Mouse (Mus musculus) hindbrain, postnatal 0 days (tissue): Measurements from ENCODE around the gene Tbxas1. TPM values are rescaled to one million over a fixed set of nuclear protein-coding genes. Genes with fewer than 3 reads are reported as not detected.

ENCODE experiments used
- ATAC-seq: fragments of 200-750 bp; cut with Nextera tagmentation; 2 replicates; pipeline ENCODE4 v1.8.0; 2017; ENCODE audit warnings: mild to moderate bottlenecking, moderate TSS enrichment, moderate library complexity
- DNase-seq: peaks from one replicate; pipeline ENCODE4 v3.0.0-alpha.2; 2015; ENCODE audit warnings: low spot score
- H3K27ac ChIP-seq: fragments of 300-500 bp; sonication (generic); 2 replicates; pipeline ENCODE4 v1.5.1; 2014; ENCODE audit warnings: mild to moderate bottlenecking
- H3K27me3 ChIP-seq: fragments of 300-500 bp; sonication (generic); 2 replicates; pipeline ENCODE4 v1.6.1; 2014; ENCODE audit warnings: low read length, mixed read lengths; ENCODE audit not compliant: insufficient read depth
- H3K36me3 ChIP-seq: fragments of 300-500 bp; sonication (generic); 2 replicates; pipeline ENCODE4 v1.6.1; 2014; ENCODE audit warnings: low read length, mixed read lengths; ENCODE audit not compliant: insufficient read depth
- H3K4me1 ChIP-seq: fragments of 300-500 bp; sonication (generic); 2 replicates; pipeline ENCODE4 v1.6.1; 2014; ENCODE audit warnings: antibody characterized with exemption, low read length, mixed read lengths; ENCODE audit not compliant: insufficient read depth
- H3K4me2 ChIP-seq: fragments of 300-500 bp; sonication (generic); 2 replicates; pipeline ENCODE4 v1.6.1; 2014; ENCODE audit warnings: low read depth, mild to moderate bottlenecking, low read length, moderate library complexity, mixed read lengths
- H3K4me3 ChIP-seq: fragments of 300-500 bp; sonication (generic); 2 replicates; pipeline ENCODE4 v1.5.1; 2014; ENCODE audit warnings: low read length
- H3K9ac ChIP-seq: fragments of 300-500 bp; sonication (generic); replicated peaks from 2 replicates; pipeline ENCODE4 v1.6.1; 2014; ENCODE audit warnings: mild to moderate bottlenecking, low read length, moderate library complexity, mixed read lengths
- H3K9me3 ChIP-seq: fragments of 300-500 bp; sonication (generic); 2 replicates; pipeline ENCODE4 v1.6.1; 2016; ENCODE audit warnings: low read length, mixed read lengths
- CTCF ChIP-seq: IDR thresholded peaks from 2 replicates; pipeline ENCODE4 v1.5.1; 2016; ENCODE audit warnings: antibody characterized with exemption, control low read depth, low read depth
- WGBS: fragments of 180-500 bp; shearing (Covaris S2); extraction: QIAGEN DNeasy Blood & Tissue Kit; methylation state at CpG from one replicate; pipeline ENCODE4 v1.1.7; 2014; 5-methylcytosine and 5-hydroxymethylcytosine counted together
- polyA plus RNA-seq: library from polyadenylated mRNA; unstranded; fragments of >200 nt; fragmentation: Nextera tagmentation; extraction: Ambion mirVana; gene quantifications from 2 replicates; pipeline ENCODE4 v1.2.1, GENCODE M21; 2015
- total RNA-seq: library from RNA; depleted of rRNA; stranded (reverse); fragments of >200 nt; gene quantifications from 2 replicates; pipeline ENCODE4 v1.2.3, GENCODE M21; 2014; rRNA removed

Tbxas1 gene
- total and polyA plus RNA-seq, 2 experiments from 2014 or later: 2.1 to 4.3 TPM

DNA sequence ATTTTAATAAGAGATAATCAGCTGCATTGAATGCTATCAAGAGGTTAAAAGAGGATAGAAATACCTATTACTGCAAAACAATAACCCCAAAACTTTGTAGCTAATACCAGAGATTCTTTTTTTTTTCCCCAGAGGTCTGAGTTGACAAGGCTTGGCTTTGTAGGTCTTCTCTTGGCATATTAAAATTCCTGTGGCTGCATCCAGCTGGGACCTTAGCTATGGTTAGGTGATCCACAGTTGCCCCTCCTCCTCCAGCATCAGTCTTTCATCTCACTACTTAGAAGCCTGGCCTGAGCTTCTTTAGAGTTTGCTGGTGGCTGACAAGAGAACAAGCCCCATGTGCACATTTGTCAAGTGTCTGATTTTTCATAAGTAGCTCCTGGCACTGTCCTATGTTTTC is 249.5 kb downstream of the Tbxas1 start:
- no peaks in the 10 kb centered on the region for H3K27me3 ChIP-seq
- H3K36me3 ChIP-seq: no peaks in the 10 kb centered on the region
- no peak for TF ChIP-seq CTCF
- ATAC-seq (no peak), DNase-seq (no peak)
- no peaks in the 10 kb centered on the region for H3K4me1 ChIP-seq
- H3K27ac ChIP-seq: no peak overlapping the region
- no peak overlapping the region for H3K4me2 ChIP-seq
- H3K9ac ChIP-seq: no peak overlapping the region
- no peaks in the 10 kb centered on the region for H3K9me3 ChIP-seq
- no peak overlapping the region for H3K4me3 ChIP-seq

DNA sequence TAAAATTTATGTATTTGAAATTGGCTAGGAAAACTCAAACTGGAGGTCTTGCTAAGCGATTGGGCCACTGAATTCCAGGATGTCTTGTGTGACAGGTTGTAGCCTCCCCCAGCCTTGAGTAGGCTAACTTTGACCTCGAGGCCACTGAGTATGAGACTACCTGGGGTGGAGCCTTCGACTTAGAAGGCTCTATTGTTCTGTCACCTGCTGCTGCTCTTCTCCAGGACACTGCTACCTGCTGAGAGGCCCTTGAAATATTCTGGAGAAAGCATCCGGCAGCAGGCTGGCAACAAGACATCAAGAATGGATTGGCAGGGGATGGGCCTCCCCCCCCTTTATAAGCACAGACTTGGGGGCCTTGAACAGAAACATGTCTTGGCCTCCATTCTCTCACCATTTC is 256.3 kb downstream of the Tbxas1 start:
- H3K4me3 ChIP-seq: no peak overlapping the region
- ATAC-seq: no peak
- no peak for TF ChIP-seq CTCF
- H3K4me2 ChIP-seq: no peak overlapping the region
- 25% methylated on average over 4 of the region's 4 CpGs for WGBS
- H3K9ac ChIP-seq: no peak overlapping the region
- H3K4me1 ChIP-seq: no peaks in the 10 kb centered on the region
- H3K36me3 ChIP-seq: peaks cover 16% of the 10 kb centered on the region; the same call in 1 of the 2 replicates
- no peaks in the 10 kb centered on the region for H3K9me3 ChIP-seq
- no peaks in the 10 kb centered on the region for H3K27me3 ChIP-seq
- H3K27ac ChIP-seq: no peak overlapping the region
- DNase-seq: no peak

DNA sequence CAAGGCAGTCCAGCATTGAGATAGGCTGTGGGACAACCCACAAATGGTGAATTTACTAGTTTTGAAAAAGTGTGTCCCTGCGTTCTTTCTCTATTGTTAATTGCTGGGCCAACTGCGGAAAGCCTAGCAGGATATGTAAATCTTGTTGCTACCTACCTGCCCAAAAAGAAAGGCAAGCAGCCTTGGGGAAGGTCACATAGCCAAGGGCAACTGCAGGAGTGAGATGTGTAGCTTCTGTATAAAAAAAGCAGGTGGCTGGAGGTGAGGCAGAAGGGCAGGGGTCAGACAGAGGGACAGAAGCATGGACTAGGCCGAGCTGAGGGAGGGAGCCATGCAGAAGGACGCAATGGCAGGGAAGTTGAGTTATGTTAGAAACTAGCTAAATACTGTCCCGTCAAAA is 257.4 kb downstream of the Tbxas1 start:
- WGBS: 69% methylated on average over 5 of the region's 5 CpGs
- no peak for TF ChIP-seq CTCF
- no peak overlapping the region for H3K27ac ChIP-seq
- ATAC-seq (no peak), DNase-seq (no peak)
- no peak overlapping the region for H3K4me2 ChIP-seq
- H3K27me3 ChIP-seq: no peaks in the 10 kb centered on the region
- no peaks in the 10 kb centered on the region for H3K9me3 ChIP-seq
- H3K4me3 ChIP-seq: no peak overlapping the region
- no peaks in the 10 kb centered on the region for H3K4me1 ChIP-seq
- peaks cover 16% of the 10 kb centered on the region; the same call in 1 of the 2 replicates for H3K36me3 ChIP-seq
- no peak overlapping the region for H3K9ac ChIP-seq

Other genes starting within 250 kb of the Tbxas1 start
- gene Klrg2, start 238.2 kb upstream of the Tbxas1 start, total RNA-seq: 0.29 and 0.73 TPM in 2 replicates
- 0.48 TPM in 2 replicates for gene Klrg2, start 238.2 kb upstream of the Tbxas1 start, polyA plus RNA-seq
- 114 and 143 TPM in 2 replicates for gene Clec2l, start 212.3 kb upstream of the Tbxas1 start, total RNA-seq
- 50.9 and 53.0 TPM in 2 replicates for gene Clec2l, start 212.3 kb upstream of the Tbxas1 start, polyA plus RNA-seq
- 60.3 and 67.8 TPM in 2 replicates for gene Hipk2, start 761 bp downstream of the Tbxas1 start, total RNA-seq
- gene Hipk2, start 761 bp downstream of the Tbxas1 start, polyA plus RNA-seq: 24.9 and 25.3 TPM in 2 replicates
- gene Parp12, start 242.9 kb downstream of the Tbxas1 start, total RNA-seq: 8.7 and 11.5 TPM in 2 replicates
- 3.5 and 4.6 TPM in 2 replicates for gene Parp12, start 242.9 kb downstream of the Tbxas1 start, polyA plus RNA-seq